8 mouse cellular contexts compared by ENCODE assay signal in genomic region chr12:17032694-17033463, GRCm38 (mm10). TPM values are rescaled to one million over a fixed set of nuclear protein-coding genes. Genes with fewer than 3 reads are reported as not detected.
DNase-seq lines count a peak whose midpoint lies in the region; ATAC-seq and TF ChIP-seq lines count a peak whose summit lies in the region.

No protein-coding gene starts in this region.

- no peaks in the 10 kb centered on the region for H3K27me3 ChIP-seq in liver, embryonic 12.5 days (replicated peaks)
- no peaks in the 10 kb centered on the region for H3K27me3 ChIP-seq in kidney, postnatal 0 days (ENCODE audit: insufficient read depth, low read length)
- no peaks in the 10 kb centered on the region for H3K27me3 ChIP-seq in lung, embryonic 14.5 days (ENCODE audit: insufficient read depth, low read length)
- H3K27me3 ChIP-seq in neural tube, embryonic 15.5 days (replicated peaks): peaks cover 14% of the 10 kb centered on the region

- no peak overlapping the region for H3K9ac ChIP-seq in liver, embryonic 12.5 days
- no peak overlapping the region for H3K9ac ChIP-seq in kidney, postnatal 0 days (ENCODE audit: low read depth, low read length)
- no peak overlapping the region for H3K9ac ChIP-seq in lung, embryonic 14.5 days
- no peak overlapping the region for H3K9ac ChIP-seq in neural tube, embryonic 15.5 days (replicated peaks)

- H3K27ac ChIP-seq in liver, embryonic 12.5 days: no peak overlapping the region
- H3K27ac ChIP-seq in kidney, postnatal 0 days: no peak overlapping the region
- H3K27ac ChIP-seq in lung, embryonic 14.5 days (ENCODE audit: low read depth): no peak overlapping the region
- no peak overlapping the region for H3K27ac ChIP-seq in neural tube, embryonic 15.5 days (replicated peaks)

- no peak for ATAC-seq in liver, embryonic 12.5 days
- no peak for ATAC-seq in kidney, postnatal 0 days (replicated peaks; ENCODE audit: low FRiP score, low read depth)
- peak; percentile 71; the same call in 1 of the 2 replicates for ATAC-seq in lung, embryonic 14.5 days (ENCODE audit: insufficient read depth)
- ATAC-seq in neural tube, embryonic 15.5 days (ENCODE audit: low FRiP score): peak; percentile 56; the same call in 1 of the 2 replicates

- H3K36me3 ChIP-seq in liver, embryonic 12.5 days: no peaks in the 10 kb centered on the region
- H3K36me3 ChIP-seq in kidney, postnatal 0 days (ENCODE audit: insufficient read depth, low read length): no peaks in the 10 kb centered on the region
- H3K36me3 ChIP-seq in lung, embryonic 14.5 days (ENCODE audit: insufficient read depth): no peaks in the 10 kb centered on the region
- H3K36me3 ChIP-seq in neural tube, embryonic 15.5 days: no peaks in the 10 kb centered on the region

- no peak overlapping the region for H3K4me2 ChIP-seq in liver, embryonic 12.5 days
- no peak overlapping the region for H3K4me2 ChIP-seq in kidney, postnatal 0 days (ENCODE audit: low read length)
- H3K4me2 ChIP-seq in lung, embryonic 14.5 days: no peak overlapping the region
- no peak overlapping the region for H3K4me2 ChIP-seq in neural tube, embryonic 15.5 days

- TF ChIP-seq CTCF in kidney, postnatal 0 days (IDR thresholded peaks at IDR 0.05; ENCODE audit: low read depth): peak; percentile 89
- peak; percentile 88 for TF ChIP-seq CTCF in lung, embryonic 14.5 days (IDR thresholded peaks at IDR 0.05; ENCODE audit: low read depth)

- no peaks in the 10 kb centered on the region for H3K9me3 ChIP-seq in liver, embryonic 12.5 days (replicated peaks)
- H3K9me3 ChIP-seq in kidney, postnatal 0 days (replicated peaks; ENCODE audit: low read length): no peaks in the 10 kb centered on the region
- H3K9me3 ChIP-seq in lung, embryonic 14.5 days (ENCODE audit: low read depth, low read length): no peaks in the 10 kb centered on the region
- no peaks in the 10 kb centered on the region for H3K9me3 ChIP-seq in neural tube, embryonic 15.5 days (replicated peaks)

- H3K4me1 ChIP-seq in liver, embryonic 12.5 days: no peaks in the 10 kb centered on the region
- H3K4me1 ChIP-seq in kidney, postnatal 0 days (replicated peaks; ENCODE audit: insufficient read depth, low read length): no peaks in the 10 kb centered on the region
- no peaks in the 10 kb centered on the region for H3K4me1 ChIP-seq in lung, embryonic 14.5 days (ENCODE audit: insufficient read depth)
- H3K4me1 ChIP-seq in neural tube, embryonic 15.5 days: peaks cover 20% of the 10 kb centered on the region

- H3K4me3 ChIP-seq in liver, embryonic 12.5 days: no peak overlapping the region
- H3K4me3 ChIP-seq in kidney, postnatal 0 days (replicated peaks; ENCODE audit: low read depth, low read length): no peak overlapping the region
- no peak overlapping the region for H3K4me3 ChIP-seq in lung, embryonic 14.5 days (ENCODE audit: low read depth, low read length)
- no peak overlapping the region for H3K4me3 ChIP-seq in neural tube, embryonic 15.5 days (replicated peaks)

- 32% methylated on average over 13 of the region's 13 CpGs for WGBS in liver, embryonic 12.5 days (ENCODE audit: insufficient replicate concordance)
- 41% methylated on average over 13 of the region's 13 CpGs for WGBS in kidney, postnatal 0 days
- WGBS in lung, embryonic 14.5 days: 33% methylated on average over 13 of the region's 13 CpGs
- whole genome bisulfite sequencing in neural tube, embryonic 15.5 days: 42% methylated on average over 13 of the region's 13 CpGs

- peak; percentile 74 for DNase-seq in liver
- DNase-seq in cerebellum, adult 8-10 months: peak; percentile 68
- peak; percentile 59 to 79 for DNase-seq in frontal cortex, postnatal 10 days (ENCODE audit: low spot score in 2 of 2)
- peak; percentile 88 for DNase-seq in kidney, postnatal 0 days (ENCODE audit: low spot score)
- DNase-seq in lung, embryonic 14.5 days: peak; percentile 94
- DNase-seq in thymus, postnatal 0 days (ENCODE audit: low spot score): peak; percentile 75

RNA-seq across cellular contexts. Expression of gene 2410004P03Rik, which starts 21.4 kb away (rescaled TPM):
- 0.08 TPM in 1 of 2 replicates, not detected in the other for polyA plus RNA-seq in liver, embryonic 12.5 days (2016; fragmentation: Nextera tagmentation; extraction: Ambion mirVana)
- polyA plus RNA-seq in kidney, postnatal 0 days (2015; fragmentation: Nextera tagmentation; extraction: Ambion mirVana): 0.41 and 0.59 TPM in 2 replicates
- 0.26 and 0.29 TPM in 2 replicates for polyA plus RNA-seq in lung, embryonic 14.5 days (2014; fragmentation: Nextera tagmentation; extraction: Ambion mirVana)
- 5.0 and 5.5 TPM in 2 replicates for polyA plus RNA-seq in neural tube, embryonic 15.5 days (2015; fragmentation: Nextera tagmentation; extraction: Ambion mirVana)
- polyA plus RNA-seq in thymus, postnatal 0 days (2015; fragmentation: Nextera tagmentation; extraction: Ambion mirVana): 1.2 and 1.3 TPM in 2 replicates

RNA-seq across cellular contexts. Expression of gene Pqlc3, which starts 32.7 kb away (rescaled TPM):
- polyA plus RNA-seq in liver, embryonic 12.5 days (2016; fragmentation: Nextera tagmentation; extraction: Ambion mirVana): 5.1 and 5.6 TPM in 2 replicates
- 4.3 and 5.0 TPM in 2 replicates for polyA plus RNA-seq in kidney, postnatal 0 days (2015; fragmentation: Nextera tagmentation; extraction: Ambion mirVana)
- polyA plus RNA-seq in lung, embryonic 14.5 days (2014; fragmentation: Nextera tagmentation; extraction: Ambion mirVana): 3.7 and 3.8 TPM in 2 replicates
- 2.0 and 6.8 TPM in 2 replicates for polyA plus RNA-seq in neural tube, embryonic 15.5 days (2015; fragmentation: Nextera tagmentation; extraction: Ambion mirVana)
- 23.8 and 28.4 TPM in 2 replicates for polyA plus RNA-seq in thymus, postnatal 0 days (2015; fragmentation: Nextera tagmentation; extraction: Ambion mirVana)

Comparison
In these comparisons a context has a peak if more than half of its experiments do, and no peak if none do; other contexts are left out.
1. ATAC-seq: peak in lung, embryonic 14.5 days (single experiment) and neural tube, embryonic 15.5 days (single experiment); none in liver, embryonic 12.5 days (single experiment) and kidney, postnatal 0 days (single experiment).
2. Peak in every context shown above with its lines, with median percentiles within 50 percentile points of each other: DNase-seq.